Mouse (Mus musculus) left cerebral cortex, postnatal 25 days (tissue): Measurements from ENCODE around the gene Desi1. TPM values are rescaled to one million over a fixed set of nuclear protein-coding genes. Genes with fewer than 3 reads are reported as not detected.

Experiments
- DNase-seq, 2 experiments: peaks; one replicate each; pipeline ENCODE4 v3.0.0; 2022; ENCODE audit warnings: low spot score in 2 of 2, mixed read lengths in 1 of 2
- intact Hi-C: fragments of 180-260 bp; cut with DNase I; formaldehyde crosslinking; loops from one replicate; pipeline ENCODE4 v1.15.1; 2025
- total RNA-seq, 2 experiments: library from RNA; stranded (reverse); gene quantifications; 2 replicates each; pipeline ENCODE4 v1.2.3; 2021

Gene Desi1
- total RNA-seq, 2 experiments from 2014 or later, result 106 to 109 TPM

DNA sequence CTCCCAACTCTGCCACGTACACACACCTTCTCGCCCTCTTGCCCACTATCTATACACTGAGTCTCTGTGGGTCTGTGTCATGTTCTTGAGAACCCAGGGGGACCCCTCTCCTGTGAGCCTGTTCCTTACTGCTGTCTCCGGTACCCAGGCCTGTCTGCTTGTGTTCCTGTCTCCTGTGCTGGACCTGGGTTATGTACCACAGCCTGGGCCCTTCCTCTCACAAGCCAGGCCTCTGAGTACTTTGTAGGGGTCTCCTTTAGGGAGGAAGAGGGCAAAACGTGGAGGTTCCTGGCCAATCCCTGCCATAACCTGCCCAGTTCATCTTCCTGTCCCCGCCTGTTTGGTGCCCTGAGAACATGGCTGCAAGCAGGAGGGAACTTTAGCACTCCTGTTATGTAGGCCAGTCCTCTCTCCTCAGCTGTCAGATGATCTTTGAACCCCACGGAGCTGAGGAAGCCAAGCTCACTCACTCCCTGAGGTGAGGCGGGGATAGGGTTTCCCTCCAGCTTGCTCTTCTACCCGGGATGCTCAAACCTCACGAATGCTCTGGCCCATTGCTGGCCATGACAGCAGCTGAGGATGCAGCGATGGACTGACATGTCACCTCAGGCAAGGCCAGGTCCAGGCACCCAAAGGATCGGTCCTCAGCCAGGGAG, 84.1 kb downstream of the Desi1 start:
- intact Hi-C loops, result no loop called here
- no peak for DNase-seq

DNA sequence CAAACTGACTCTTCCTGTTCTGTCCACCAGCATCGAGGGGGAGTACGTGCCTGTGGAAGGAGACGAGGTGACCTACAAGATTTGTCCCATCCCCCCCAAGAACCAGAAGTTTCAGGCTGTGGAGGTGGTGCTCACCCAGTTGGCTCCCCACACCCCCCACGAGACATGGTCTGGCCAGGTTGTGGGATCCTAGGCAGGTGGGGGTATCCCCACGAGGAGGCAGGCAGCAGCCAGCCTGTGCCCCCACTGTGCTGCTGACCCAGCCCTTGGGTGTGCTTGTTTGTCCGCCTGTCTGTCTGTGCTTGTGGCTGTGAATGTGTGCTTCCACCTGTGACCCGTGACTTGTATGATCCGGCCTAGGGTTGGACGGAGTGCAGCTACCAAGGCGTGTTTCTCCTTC, 84.6 kb downstream of the Desi1 start:
- intact Hi-C loops, result no loop called here
- DNase-seq, result no peak

- DNase-seq, result no peak
- intact Hi-C loops, result no loop called here
Measured at GRCm38 (mm10) chr15:81943176-81943749, 90.4 kb downstream of the Desi1 start.

Other genes with a start within 250 kb of the Desi1 start
- gene Tef, start 231.4 kb downstream of the Desi1 start, total RNA-seq, result 100 to 1,000 TPM; 220 to 246 TPM
- gene Tob2, start 175.1 kb downstream of the Desi1 start, total RNA-seq, result 10 to 100 TPM; 25.5 to 27.2 TPM
- gene Phf5a, start 162.0 kb downstream of the Desi1 start, total RNA-seq, result 10 to 100 TPM; 33.7 to 34.7 TPM
- gene Aco2, start 161.6 kb downstream of the Desi1 start, total RNA-seq, result 100 to 1,000 TPM; 423 to 442 TPM
- 10 to 100 TPM; 49.8 to 56.5 TPM for gene Polr3h, start 107.6 kb downstream of the Desi1 start, total RNA-seq
- 10 to 100 TPM; 96.0 to 98.3 TPM for gene Csdc2, start 97.1 kb downstream of the Desi1 start, total RNA-seq
- gene Pmm1, start 72.9 kb downstream of the Desi1 start, total RNA-seq, result 100 to 1,000 TPM; 203 to 208 TPM
- gene 1700029P11Rik, start 53.3 kb downstream of the Desi1 start, total RNA-seq, result not detected
- gene Xrcc6, start 46.0 kb downstream of the Desi1 start, total RNA-seq, result 10 to 100 TPM; 19.5 to 23.7 TPM
- 100 to 1,000 TPM; 101 to 113 TPM for gene Snu13, start 13.7 kb upstream of the Desi1 start, total RNA-seq
- gene 4930407I10Rik, start 25.3 kb upstream of the Desi1 start, total RNA-seq, result not detected
- 1 to 10 TPM; 2.5 to 2.8 TPM for gene Mei1, start 36.1 kb upstream of the Desi1 start, total RNA-seq
- 10 to 100 TPM; 13.6 to 13.8 TPM for gene Ccdc134, start 94.1 kb upstream of the Desi1 start, total RNA-seq
- 100 to 1,000 TPM; 179 to 183 TPM for gene Srebf2, start 113.3 kb upstream of the Desi1 start, total RNA-seq
- gene Shisa8, start 179.0 kb upstream of the Desi1 start, total RNA-seq, result 1 to 10 TPM; 2.3 to 4.2 TPM
- gene Tnfrsf13c, start 190.5 kb upstream of the Desi1 start, total RNA-seq, result under 1 TPM; 0.41 TPM
- 1 to 10 TPM; 3.5 to 3.9 TPM for gene Cenpm, start 210.9 kb upstream of the Desi1 start, total RNA-seq
- 100 to 1,000 TPM in 1 of 2 experiments, 10 to 100 TPM in 1; 99.5 to 102 TPM for gene 1500009C09Rik, start 218.5 kb upstream of the Desi1 start, total RNA-seq
- 100 to 1,000 TPM; 436 to 478 TPM for gene Sept3, start 241.0 kb upstream of the Desi1 start, total RNA-seq